Comparison of ENCODE assay signal across 11 mouse cellular contexts in the genomic region with DNA sequence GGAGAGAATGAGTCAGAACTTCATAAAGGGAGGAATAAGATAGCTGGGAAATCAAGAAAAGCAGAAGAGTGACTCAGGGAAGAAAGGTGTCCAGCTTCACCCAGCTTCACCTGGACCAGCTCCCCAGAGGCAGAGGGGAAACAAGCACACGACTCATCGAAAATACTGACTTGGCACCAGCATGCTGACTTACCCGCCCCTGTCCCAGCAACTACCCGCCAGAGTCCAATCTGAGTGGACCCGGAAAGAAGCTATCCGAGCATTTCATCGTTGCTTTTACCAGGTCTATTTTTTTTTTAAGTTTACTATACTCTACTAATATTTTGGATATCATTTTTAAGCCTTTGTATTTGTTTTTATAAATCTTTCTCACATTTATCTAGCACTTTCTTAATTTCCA.
"Had no signal": no experiment of that assay in that cellular context is flagged by ENCODE, and none has a peak within 500 bp of the region (broad histone marks: within the 10 kb centered on the region; RNA-seq: fewer than 3 reads in every experiment).

No protein-coding gene starts in this region.

- H3K27ac ChIP-seq: hindbrain, postnatal 0 days; limb, embryonic 15.5 days; liver, embryonic 14.5 days; midbrain, embryonic 13.5 days; stomach, postnatal 0 days had no signal

- H3K4me2 ChIP-seq: limb, embryonic 15.5 days; midbrain, embryonic 13.5 days had no signal

- H3K36me3 ChIP-seq: limb, embryonic 15.5 days; midbrain, embryonic 13.5 days had no signal

- DNase-seq: layer of hippocampus, adult 9-11 months; layer of hippocampus, postnatal 36 days; lung, adult 18-20 months; right cerebral cortex, adult 18-20 months; right cerebral cortex, postnatal 25 days; thymus, postnatal 4 days had no signal

- H3K4me3 ChIP-seq: limb, embryonic 15.5 days; midbrain, embryonic 13.5 days had no signal

- H3K9ac ChIP-seq: limb, embryonic 15.5 days; liver, embryonic 14.5 days; midbrain, embryonic 13.5 days had no signal

- H3K9me3 ChIP-seq: limb, embryonic 15.5 days; midbrain, embryonic 13.5 days had no signal

- ATAC-seq: hindbrain, postnatal 0 days; midbrain, embryonic 13.5 days had no signal

- H3K27me3 ChIP-seq: limb, embryonic 15.5 days; midbrain, embryonic 13.5 days had no signal
